Mouse (Mus musculus): ENCODE measurements around the gene Mettl4.
"Not testable (repeated sequence)": the region's sequence is repeated elsewhere in the genome, so short reads cannot be mapped to it uniquely, and the experiment has no call there.

Gene Mettl4

DNA sequence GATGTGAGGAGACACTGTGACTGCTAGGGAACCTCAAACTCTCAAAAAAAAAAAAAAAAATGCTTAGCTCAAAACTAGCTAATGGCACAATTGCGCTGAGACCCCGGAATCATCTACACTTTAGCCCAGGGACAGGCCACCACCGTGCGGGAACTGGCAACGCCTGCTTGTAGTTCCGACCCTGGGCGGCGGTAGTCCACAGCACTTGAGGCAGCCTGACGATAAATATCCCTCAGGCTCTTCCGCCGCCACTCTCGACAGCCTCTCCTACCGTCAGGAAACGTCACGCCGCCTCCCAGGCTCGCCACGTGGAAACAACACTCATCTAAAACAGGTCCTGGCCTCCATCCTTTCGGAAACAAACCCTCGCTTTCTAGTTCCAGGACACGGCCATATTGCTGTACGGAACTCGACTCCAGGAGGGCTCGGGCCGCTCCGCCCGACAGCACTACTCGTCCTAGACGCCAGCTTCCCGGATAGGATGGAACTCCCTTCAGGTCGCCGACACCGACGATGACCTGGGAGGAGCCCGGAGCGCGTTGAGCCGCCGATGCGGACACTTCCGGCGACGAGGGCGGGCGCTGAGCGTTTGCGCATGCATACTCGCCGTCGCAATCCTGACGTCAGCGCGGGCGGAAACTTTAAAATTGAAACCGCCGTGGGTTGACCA is at the start of gene Mettl4:
Gene Mettl4, minus strand, starts transcription at position 554 of the 670 bp plus-strand sequence.
- DNase-seq = peak; percentile 93

DNA sequence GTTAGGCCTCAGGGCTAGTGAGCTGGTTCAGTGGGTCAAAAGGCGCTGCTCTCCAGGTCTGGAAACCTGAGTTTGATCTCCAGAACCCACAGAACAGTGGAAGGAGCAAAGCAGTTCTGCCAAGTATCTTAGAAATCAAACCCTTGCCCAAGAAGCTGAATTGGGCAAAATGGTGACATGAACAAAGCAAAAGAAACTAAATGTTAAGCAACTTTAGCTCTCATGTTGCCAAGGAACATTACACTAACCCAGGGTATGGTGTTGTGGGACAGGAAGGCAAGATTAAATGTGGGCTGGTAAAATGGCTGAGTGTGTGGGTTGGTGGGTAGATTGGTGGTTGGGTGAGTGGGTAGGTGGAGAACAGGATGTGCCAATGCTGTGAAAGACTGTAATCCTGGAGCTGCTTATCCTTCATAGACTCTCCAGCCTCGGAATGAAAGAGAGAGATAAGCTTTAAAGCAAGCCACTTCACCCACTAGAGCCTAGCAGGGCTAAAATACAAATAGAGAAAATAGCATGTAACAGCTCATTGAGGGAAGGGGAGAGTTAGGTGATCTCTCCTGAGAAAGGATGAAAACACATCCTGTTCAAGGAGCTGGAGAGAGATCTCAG is 29.2 kb upstream of the Mettl4 start:
- DNase-seq = no peak

GRCm38 (mm10) chr17:94768491-94768890 is 18.7 kb upstream of the Mettl4 start:
- DNase-seq = no peak

DNA sequence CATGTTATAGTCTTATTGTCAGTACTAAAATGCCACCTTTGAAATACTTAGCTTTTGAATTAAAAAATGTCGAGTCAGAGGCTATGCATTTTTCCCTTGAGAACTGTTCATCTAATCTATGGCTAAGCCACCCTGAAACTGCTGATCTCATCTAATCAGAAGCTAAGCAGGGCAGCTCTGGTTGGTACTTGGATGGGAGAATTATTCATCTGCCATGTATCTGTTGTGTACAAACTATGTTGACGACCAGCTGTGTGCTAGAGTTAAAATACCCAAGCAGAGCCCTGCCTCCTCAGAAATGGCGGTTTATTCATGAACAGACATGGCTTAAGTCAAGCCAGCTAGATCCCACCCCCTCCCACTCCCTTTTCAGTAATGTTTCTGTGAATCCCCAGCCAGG is 14.9 kb upstream of the Mettl4 start:
- no peak for DNase-seq

DNA sequence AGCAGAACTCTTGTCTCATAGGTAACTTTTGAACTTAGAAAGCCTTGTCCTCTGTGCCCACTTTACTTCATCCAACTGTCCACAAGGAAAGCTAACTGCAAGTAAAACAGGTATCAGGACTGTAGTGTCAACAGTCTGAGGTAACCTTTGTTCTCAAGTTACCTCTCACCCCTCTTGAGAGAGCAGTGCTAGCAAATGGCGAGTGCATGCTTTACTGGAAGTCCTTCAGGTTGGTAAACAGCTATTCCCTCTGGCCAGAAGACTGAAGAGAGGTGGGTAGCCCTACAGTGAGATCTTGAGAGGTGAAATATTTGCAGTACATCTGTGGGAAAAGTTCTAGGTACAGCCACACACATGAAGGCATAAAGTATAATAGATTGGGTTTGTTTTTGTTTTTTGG is 14.2 kb upstream of the Mettl4 start:
- no peak for DNase-seq

DNA sequence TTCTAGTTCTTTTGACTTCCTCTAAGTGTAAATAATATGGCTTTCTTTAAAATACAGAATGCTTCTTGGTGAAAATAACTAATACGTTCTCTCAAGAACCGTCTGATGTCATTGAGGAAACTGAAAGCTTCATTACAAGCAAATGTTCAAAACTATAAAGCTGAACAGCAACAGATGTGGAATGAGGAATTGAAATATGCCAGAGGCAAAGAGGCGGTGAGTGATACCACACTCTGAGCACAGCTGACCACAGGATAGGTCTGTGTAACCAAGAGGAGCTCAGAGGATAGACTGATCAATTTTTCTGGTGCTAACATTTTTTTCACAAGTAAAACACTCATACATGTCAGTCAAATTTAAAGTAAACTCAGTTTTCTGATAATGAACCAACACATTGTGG is 12.6 kb upstream of the Mettl4 start:
- no peak for DNase-seq

- no peak for DNase-seq
Measured at GRCm38 (mm10) chr17:94750136-94750729, 414 bp upstream of the Mettl4 start.

GRCm38 (mm10) chr17:94738173-94738572 is 11.6 kb downstream of the Mettl4 start:
- DNase-seq = no peak

GRCm38 (mm10) chr17:94735885-94736284 is 13.9 kb downstream of the Mettl4 start:
- DNase-seq = no peak

DNA sequence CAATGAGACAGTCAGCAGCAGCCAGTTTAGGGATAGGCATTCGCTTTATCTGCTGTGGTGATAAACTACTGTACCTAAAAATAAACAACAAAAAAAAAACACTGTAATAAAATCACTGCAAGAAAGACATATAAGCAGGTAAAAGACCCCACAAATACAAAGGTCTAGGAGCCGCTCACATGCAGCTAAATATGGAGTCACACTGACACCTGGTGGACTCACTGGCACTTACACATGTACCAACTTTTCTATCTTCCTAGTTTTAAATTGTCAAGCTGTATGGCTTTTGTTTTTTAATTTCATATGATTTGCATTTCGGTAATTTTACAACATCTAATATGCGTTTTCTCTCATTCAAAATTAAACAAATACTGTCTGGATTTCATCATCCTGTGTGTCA is 14.4 kb downstream of the Mettl4 start:
- no peak for DNase-seq

DNA sequence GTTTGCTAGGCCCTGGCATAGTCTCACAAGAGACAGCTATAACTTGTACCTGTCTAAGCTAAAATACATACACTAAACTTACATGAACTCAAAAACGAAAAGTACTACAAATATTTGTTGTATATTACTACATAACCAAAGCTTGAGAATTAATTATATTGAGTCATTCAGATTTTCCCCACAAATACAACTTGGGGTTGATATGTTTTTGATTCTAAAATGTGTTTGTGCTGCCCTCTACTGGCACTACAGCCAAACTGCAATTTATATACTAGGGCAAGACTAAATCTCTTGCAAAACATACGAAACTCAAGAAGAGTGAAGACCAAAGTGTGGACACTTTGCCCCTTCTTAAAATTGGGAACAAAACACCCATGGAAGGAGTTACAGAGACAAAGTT is 19.4 kb downstream of the Mettl4 start:
- not testable (repeated sequence) for DNase-seq

GRCm38 (mm10) chr17:94726750-94727149 is 23.1 kb downstream of the Mettl4 start:
- no peak for DNase-seq

DNA sequence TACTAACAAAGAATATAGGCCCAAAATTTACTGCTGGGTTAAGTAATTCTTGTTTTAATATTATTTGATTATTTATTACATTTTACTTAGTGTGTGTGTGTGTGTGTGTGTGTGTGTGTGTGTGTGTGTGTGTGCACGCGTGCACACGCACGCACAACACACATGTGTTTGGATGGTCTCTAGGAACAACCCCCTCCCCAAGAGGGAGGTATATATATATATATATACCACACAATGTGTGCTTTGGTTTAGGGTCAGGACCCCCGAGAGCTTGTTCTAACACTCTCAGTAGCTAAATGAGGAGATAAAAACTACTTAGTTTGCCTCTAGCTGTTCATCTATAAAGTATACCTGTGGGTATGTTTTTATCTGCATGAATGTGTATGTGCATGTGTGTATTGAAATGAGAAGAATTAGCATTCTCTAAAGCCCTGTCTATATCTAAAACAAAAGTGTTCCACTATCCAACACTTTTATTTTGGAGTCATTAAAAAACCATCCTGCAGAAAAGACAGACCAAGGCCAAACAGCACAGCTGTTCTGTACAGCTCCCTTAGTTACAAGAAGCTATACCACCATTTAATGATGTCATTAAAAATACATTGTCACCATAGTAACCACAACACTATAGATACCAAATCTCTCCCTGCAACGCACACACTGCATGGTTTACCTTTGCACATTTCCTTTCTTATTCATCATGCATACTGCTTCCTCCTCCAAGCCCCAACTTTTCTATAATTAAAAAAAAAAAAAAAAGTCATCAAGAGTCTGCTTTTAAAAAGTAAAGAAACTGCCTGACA is 76.1 kb downstream of the Mettl4 start:
- DNase-seq = no peak

Measured in kidney, adult 11 months (tissue).